Mouse (Mus musculus): ENCODE results near the gene Scrn2. TPM values are rescaled to one million over a fixed set of nuclear protein-coding genes. Genes with fewer than 3 reads are reported as not detected.

Scrn2 gene
- total RNA-seq, 4 experiments from 2014 or later: 13.0 to 14.4 (median 13.6) TPM

GRCm38 (mm10) chr11:97049492-97050085 is 19.9 kb downstream of the Scrn2 start:
- DNase-seq (ENCODE audit: low spot score in 2 of 2): no peak

DNA sequence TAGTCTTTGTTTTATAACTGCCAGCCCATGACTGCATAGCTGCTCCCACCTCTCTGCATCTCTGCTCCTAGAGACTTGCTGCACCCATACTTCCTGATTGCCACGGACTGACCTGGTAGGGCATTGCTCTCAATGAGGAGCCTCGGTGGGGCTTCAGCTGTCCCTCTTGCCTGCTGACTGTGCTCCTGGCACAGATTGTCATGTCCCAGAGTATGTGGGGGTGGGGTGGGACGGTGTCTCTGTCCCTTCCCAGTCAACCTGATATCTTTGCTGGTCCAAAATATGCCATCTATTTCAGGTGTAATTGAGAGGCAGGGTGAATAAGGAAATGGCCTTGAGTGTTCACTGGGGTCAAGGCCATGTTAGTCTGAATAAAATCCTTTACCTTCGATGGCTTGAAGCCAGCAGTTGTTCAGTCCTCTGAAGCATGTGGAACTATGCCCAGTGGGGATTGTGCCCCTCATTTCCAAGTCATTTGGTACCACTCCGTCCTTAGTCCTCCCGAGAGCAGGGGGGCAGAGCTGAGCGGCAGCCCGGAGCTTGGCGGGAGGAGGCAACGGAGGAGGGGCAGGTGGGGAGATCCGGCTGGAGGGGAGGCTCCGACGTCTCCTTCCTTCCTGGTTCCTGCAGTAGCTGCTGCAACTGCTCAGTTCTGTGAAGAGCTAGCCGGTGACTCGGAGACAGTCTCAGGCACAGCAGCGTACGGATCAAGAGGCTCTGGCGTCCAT is 20.6 kb downstream of the Scrn2 start, which contains the start of gene Osbpl7:
Osbpl7 (plus strand) TSS at position 413 of the 728 bp plus-strand sequence.
- peak; percentile 47 for DNase-seq (ENCODE audit: low spot score in 2 of 2)

- DNase-seq (ENCODE audit: low spot score in 2 of 2): no peak
Observed at GRCm38 (mm10) chr11:97050944-97051586, 21.3 kb downstream of the Scrn2 start.

DNA sequence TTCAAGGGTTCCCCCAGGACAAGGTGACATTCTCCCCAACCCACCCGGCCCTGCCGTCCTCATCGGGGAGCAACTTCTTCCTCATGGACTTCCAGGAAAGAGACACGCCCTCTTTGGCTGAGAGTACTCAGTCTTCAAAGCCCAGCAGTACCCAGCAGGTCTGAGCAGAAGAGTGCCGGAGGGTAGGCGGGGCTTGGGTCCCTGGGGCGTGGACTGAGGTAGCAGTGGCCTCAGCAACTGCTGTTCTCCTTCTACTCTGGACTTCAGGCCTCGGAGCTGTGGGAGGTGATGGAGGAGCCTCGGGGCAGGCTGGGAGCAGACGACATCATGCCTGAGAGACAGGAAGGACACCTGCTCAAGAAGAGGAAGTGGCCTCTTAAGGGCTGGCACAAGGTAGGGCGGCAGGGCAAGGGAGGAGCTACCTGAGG is 22.5 kb downstream of the Scrn2 start:
- DNase-seq (ENCODE audit: low spot score in 2 of 2): no peak

DNA sequence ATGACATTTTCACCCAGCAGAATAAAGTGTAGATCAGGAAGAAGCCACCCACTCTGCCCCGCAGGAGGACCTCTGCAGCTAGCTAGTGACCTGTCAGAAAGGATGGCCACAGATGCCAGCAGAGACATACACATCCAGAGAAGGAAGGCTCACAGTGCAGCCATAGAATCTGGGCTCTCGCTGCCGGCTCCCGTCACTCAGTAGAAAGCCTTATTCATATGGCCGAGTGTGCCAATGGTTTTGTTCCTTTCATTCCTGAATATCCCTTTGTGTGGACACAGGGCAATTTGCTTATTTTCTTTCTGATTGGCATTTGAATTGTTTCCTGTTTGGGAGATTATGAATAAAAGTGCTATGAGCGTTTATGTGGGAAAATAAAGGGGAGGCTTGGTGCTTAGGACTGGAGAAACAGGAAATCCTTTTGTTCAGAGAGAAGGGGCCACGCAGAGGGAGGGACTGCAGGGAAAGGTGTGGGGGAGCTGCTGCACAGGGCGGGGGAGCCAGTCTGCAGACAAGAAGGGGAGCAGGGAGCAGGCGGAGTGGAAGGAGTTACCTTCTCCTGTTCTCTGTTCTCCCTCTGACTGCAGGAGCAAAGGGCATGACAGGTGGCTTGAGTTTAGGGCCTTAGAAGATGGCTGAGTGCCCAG is 33.7 kb downstream of the Scrn2 start:
- no peak for DNase-seq (ENCODE audit: low spot score in 2 of 2)

DNA sequence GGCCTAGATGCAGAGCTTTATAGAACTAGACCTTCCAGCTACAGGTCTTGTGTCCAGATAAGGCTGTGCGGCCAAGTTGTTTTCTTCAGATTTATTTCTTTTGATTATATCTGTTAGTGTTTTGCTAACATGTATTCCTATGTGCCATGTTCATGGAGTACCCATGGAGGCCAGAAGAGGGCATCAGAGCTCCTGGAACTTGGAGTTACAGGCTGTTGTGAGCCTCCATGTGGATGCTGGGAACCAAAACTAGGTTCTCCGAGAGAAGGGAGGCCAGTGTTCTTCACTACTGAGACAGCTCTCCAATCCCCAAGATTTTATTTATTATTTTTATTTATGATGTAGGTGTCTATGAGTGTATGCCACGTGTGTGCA is 34.2 kb downstream of the Scrn2 start:
- no peak for DNase-seq (ENCODE audit: low spot score in 2 of 2)

DNA sequence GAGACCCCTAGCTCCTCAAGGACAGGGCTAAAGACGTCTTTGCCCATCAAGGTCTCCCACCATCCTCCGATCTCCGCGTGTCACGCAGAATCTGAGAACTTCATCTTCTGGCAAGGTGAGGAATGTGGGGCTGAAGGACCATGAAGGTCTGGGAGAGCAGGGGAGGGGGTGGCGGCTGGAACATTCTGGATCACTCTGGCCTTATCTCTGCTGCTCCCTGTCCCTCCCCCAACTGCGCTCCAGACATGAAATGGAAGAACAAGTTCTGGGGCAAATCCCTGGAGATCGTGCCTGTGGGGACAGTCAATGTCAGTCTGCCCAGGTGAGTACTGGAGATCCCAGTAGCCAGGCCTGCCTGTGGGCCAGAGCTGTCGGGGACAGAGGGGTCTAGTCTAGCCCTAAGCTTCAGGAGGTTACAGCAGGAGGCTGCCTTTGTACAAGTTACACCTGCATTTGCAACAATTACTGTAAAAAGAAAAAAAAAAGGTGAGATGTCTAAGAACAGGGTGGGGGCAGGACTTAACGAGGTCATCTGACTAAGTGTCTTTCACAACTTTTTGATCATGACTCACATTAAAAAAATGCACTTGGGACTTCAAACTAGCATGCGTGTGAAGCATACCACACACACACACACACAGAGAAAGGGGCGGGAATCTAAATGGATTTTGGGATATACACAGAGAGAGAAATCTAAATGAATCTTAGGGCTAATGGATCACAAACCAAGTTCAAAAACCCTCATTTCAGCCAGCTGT is 36.0 kb downstream of the Scrn2 start:
- DNase-seq (ENCODE audit: low spot score in 2 of 2): no peak

DNA sequence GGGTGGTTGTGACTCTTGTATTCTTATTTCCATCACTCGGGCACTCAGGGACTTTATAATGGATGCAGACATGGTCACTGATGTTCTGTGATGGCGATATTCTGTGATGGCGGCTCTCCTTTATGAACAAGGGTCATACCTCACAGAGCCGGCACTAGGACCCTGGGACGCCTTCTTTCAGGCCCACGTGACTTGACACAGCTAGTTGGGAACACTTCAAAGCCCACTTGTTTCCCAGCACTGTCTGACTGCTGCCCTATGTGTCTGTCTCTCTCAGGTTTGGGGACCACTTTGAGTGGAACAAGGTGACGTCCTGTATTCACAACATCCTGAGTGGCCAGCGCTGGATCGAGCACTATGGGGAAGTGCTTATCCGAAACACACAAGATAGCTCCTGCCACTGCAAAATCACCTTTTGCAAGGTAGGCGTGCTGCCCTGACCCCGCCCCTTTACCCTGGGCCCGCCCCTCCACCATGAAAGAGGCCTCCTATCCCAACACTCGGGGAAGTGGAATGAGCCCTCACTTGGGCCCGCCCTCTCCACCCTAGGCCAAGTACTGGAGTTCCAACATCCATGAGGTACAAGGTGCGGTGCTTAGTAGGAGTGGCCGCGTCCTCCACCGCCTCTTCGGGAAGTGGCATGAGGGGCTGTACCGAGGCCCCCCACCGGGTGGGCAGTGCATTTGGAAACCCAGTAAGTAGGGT is 37.1 kb downstream of the Scrn2 start:
- no peak for DNase-seq (ENCODE audit: low spot score in 2 of 2)

GRCm38 (mm10) chr11:97069333-97069732 is 39.6 kb downstream of the Scrn2 start:
- DNase-seq (ENCODE audit: low spot score in 2 of 2): no peak

- no peak for DNase-seq (ENCODE audit: low spot score in 2 of 2)
Observed at GRCm38 (mm10) chr11:97069770-97070169, 40.0 kb downstream of the Scrn2 start.

DNA sequence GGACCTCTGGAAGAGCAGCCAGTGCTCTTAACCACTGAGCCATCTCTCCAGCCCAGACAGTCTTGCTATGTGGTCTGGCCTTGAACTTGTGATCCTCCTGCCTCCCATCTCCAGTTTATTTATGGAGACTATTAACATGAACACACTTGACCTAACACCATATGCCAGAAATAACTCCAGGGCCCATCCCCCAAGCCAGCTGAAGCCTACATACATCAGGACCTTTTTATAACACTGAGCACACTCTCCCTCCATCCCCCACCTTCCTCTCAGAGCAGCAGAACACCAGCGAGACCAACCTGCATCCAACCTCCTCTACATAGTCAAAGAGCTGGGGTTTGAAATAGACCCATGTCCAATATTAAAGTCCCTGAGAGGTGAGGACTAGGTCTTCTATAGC is 41.4 kb downstream of the Scrn2 start:
- DNase-seq (ENCODE audit: low spot score in 2 of 2): peak; percentile 62 to 68

GRCm38 (mm10) chr11:97072533-97072932 is 42.8 kb downstream of the Scrn2 start:
- DNase-seq (ENCODE audit: low spot score in 2 of 2): no peak

DNA sequence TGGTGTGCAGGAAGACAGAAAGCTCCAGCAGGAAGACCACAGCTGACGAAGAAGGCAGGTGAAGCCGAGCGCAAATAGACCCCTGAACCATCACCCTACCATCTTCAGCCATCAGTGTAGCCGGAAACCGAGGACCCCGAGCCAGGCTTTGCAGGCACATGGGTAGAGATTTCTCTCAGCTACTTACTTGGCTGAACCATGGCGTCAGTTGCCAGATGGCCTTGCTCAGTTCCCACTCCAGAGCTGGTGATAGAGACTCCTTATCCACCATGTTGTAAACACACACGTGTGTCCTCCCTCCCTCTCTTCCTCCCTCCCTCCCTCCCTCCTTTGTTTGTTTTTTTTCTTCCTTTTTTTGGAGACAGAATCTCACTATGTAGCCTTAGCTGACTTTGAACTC is 44.5 kb downstream of the Scrn2 start:
- DNase-seq (ENCODE audit: low spot score in 2 of 2): no peak

GRCm38 (mm10) chr11:97078751-97079150 is 49.0 kb downstream of the Scrn2 start:
- DNase-seq (ENCODE audit: low spot score in 2 of 2): no peak

DNA sequence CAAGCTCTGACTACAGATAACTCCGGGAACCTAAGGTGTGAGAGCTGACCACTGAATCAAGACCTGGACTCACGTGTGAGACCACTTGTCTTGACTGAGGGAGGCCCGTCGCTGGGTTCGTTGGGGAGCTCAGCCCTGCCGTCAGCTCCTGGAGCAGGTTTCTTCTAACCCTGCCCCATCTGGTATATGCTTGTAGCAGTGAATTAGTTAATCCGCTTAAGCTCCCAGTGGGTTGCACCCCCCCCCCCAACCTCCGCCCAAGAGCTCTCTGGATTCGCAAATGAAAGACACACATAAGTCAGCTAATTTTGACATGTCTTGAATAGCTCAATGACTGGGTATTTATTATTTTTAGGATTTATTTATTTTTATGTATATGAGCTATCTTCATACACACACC is 50.6 kb downstream of the Scrn2 start:
- no peak for DNase-seq (ENCODE audit: low spot score in 2 of 2)

DNA sequence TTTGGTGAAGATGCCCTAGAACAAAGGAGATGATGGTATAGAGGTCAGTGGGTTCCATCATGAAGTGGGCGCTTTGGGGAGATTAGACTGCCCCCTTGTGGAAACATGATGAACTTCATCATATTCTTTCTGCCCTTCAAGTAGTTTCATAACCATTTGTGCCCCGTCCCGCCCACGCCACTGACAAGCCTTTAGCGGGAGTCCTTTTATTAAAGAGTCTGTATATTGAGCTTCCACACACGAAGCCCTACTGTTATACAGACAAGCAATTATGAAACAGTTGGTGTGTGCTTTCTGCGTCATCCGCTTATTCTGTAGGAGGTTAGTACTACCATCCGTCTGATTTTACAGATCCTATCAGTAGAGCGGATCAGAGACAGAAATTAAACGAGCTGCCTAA is 53.2 kb downstream of the Scrn2 start:
- peak in 1 of 2 experiments; percentile 30 for DNase-seq (ENCODE audit: low spot score in 2 of 2)

Small RNA genes within 50 kb of the gene (microRNA-seq; reads per million reads assigned to microRNA genes)
- not detected for gene Mir8103

Other genes with a start within 250 kb of the Scrn2 start
- gene Cbx1, start 240.8 kb upstream of the Scrn2 start, total RNA-seq (2022): 10 to 100 TPM; 33.3 to 37.5 (median 35.5) TPM
- 100 to 1,000 TPM; 479 to 603 (median 495) TPM for gene Nfe2l1, start 200.0 kb upstream of the Scrn2 start, total RNA-seq (2022)
- 10 to 100 TPM; 22.9 to 30.1 (median 24.3) TPM for gene Copz2, start 180.1 kb upstream of the Scrn2 start, total RNA-seq (2022)
- 10 to 100 TPM; 23.0 to 30.7 (median 27.9) TPM for gene Cdk5rap3, start 113.4 kb upstream of the Scrn2 start, total RNA-seq (2022)
- not detected for gene Prr15l, start 101.8 kb upstream of the Scrn2 start, total RNA-seq (2022)
- gene Pnpo, start 86.0 kb upstream of the Scrn2 start, total RNA-seq (2022): 1 to 10 TPM; 7.4 to 9.3 (median 8.0) TPM
- 10 to 100 TPM in 2 of 4 experiments, 1 to 10 TPM in 2; 8.6 to 12.5 (median 10.4) TPM for gene Sp2, start 47.0 kb upstream of the Scrn2 start, total RNA-seq (2022)
- under 1 TPM in 2 of 4 experiments, not detected in 2; 0.07 to 0.13 TPM for gene Sp6, start 16.5 kb upstream of the Scrn2 start, total RNA-seq (2022)
- not detected for gene Lrrc46, start 11.5 kb downstream of the Scrn2 start, total RNA-seq (2022)
- gene Mrpl10, start 11.6 kb downstream of the Scrn2 start, total RNA-seq (2022): 10 to 100 TPM; 44.1 to 52.7 (median 45.6) TPM
- gene Osbpl7, start 20.7 kb downstream of the Scrn2 start, total RNA-seq (2022): 1 to 10 TPM; 3.0 to 4.5 (median 3.2) TPM
- gene Tbx21, start 85.4 kb downstream of the Scrn2 start, total RNA-seq (2022): under 1 TPM; 0.19 to 0.58 (median 0.39) TPM
- gene Tbkbp1, start 121.6 kb downstream of the Scrn2 start, total RNA-seq (2022): 1 to 10 TPM; 2.5 to 8.7 (median 5.1) TPM
- gene Kpnb1, start 157.9 kb downstream of the Scrn2 start, total RNA-seq (2022): 10 to 100 TPM; 44.0 to 55.2 (median 46.2) TPM

All from gastrocnemius, adult 8-10 months (tissue).